Mouse (Mus musculus) left cerebral cortex, postnatal 4 days (tissue): ENCODE measurements around the gene Syt17. TPM values are rescaled to one million over a fixed set of nuclear protein-coding genes. Genes with fewer than 3 reads are reported as not detected.

Experiments
- total RNA-seq, 2 experiments: library from RNA; stranded (reverse); gene quantifications; 2 replicates each; pipeline ENCODE4 v1.2.3; 2021

The Syt17 gene
- total RNA-seq, 2 experiments from 2014 or later = 15.7 to 18.9 TPM

Other genes with a start within 250 kb of the Syt17 start
- 10 to 100 TPM; 81.4 to 88.6 TPM for gene Smg1, start 204.6 kb downstream of the Syt17 start, total RNA-seq
- gene Itpripl2, start 43.8 kb upstream of the Syt17 start, total RNA-seq = 1 to 10 TPM; 3.5 to 3.9 TPM
- gene Coq7, start 85.1 kb upstream of the Syt17 start, total RNA-seq = 10 to 100 TPM; 28.2 to 31.2 TPM
- gene Tmc7, start 136.5 kb upstream of the Syt17 start, total RNA-seq = 10 to 100 TPM; 13.7 TPM
- under 1 TPM; 0.24 to 0.60 TPM for gene Tmc5, start 149.1 kb upstream of the Syt17 start, total RNA-seq